Mouse (Mus musculus) adrenal gland, postnatal 10 days (tissue): ENCODE results near the gene Dhx16. TPM values are rescaled to one million over a fixed set of nuclear protein-coding genes. Genes with fewer than 3 reads are reported as not detected.
A peak's percentile ranks its signal among the peaks of the same experiment; 100 is the strongest.

Experiments used
- DNase-seq: peaks from one replicate; pipeline ENCODE4 v3.0.0; 2021; ENCODE audit warnings: mixed read lengths
- total RNA-seq, 2 experiments: library from RNA; stranded (reverse); gene quantifications; 2 replicates each; pipeline ENCODE4 v1.2.3; 2021

Dhx16 gene
- total RNA-seq, 2 experiments from 2014 or later, result 36.8 to 38.0 TPM

- peak; percentile 94 for DNase-seq
These were observed 17.4 kb downstream of the Dhx16 start, which contains the start of gene 2310061I04Rik for GRCm38 (mm10) chr17:35896781-35897643. TSS of gene 2310061I04Rik (minus strand) at chr17:35897431.

GRCm38 (mm10) chr17:35897644-35898573 is 18.3 kb downstream of the Dhx16 start:
- DNase-seq, result peak; percentile 25

- DNase-seq, result no peak
These were observed 21.0 kb downstream of the Dhx16 start for GRCm38 (mm10) chr17:35900636-35901035.

GRCm38 (mm10) chr17:35903343-35903991 is 23.8 kb downstream of the Dhx16 start:
- peak; percentile 61 for DNase-seq

GRCm38 (mm10) chr17:35903992-35904355 is 24.4 kb downstream of the Dhx16 start:
- no peak for DNase-seq

- DNase-seq, result no peak
These were observed 26.0 kb downstream of the Dhx16 start for GRCm38 (mm10) chr17:35905587-35905986.

GRCm38 (mm10) chr17:35907609-35908008 is 28.0 kb downstream of the Dhx16 start:
- no peak for DNase-seq

- DNase-seq, result no peak
These were observed 29.7 kb downstream of the Dhx16 start for GRCm38 (mm10) chr17:35909186-35909918.

- DNase-seq, result peak; percentile 98
These were observed 30.3 kb downstream of the Dhx16 start, which contains the start of gene Atat1 for GRCm38 (mm10) chr17:35909919-35910369. TSS of gene Atat1 (minus strand) at chr17:35910075.

- no peak for DNase-seq
These were observed 35.4 kb downstream of the Dhx16 start for GRCm38 (mm10) chr17:35914975-35915374.

- no peak for DNase-seq
These were observed 36.1 kb downstream of the Dhx16 start for GRCm38 (mm10) chr17:35915538-35916296.

- DNase-seq, result peak; percentile 98
These were observed 36.9 kb downstream of the Dhx16 start, which contains the start of the genes Mrps18b and Ppp1r10 for GRCm38 (mm10) chr17:35916297-35917142. TSS of gene Mrps18b (minus strand) at chr17:35916389. TSS of gene Ppp1r10 (plus strand) at chr17:35916434.

- peak; percentile 48 for DNase-seq
These were observed 37.5 kb downstream of the Dhx16 start for GRCm38 (mm10) chr17:35917143-35917462.

- peak; percentile 52 for DNase-seq
These were observed 38.0 kb downstream of the Dhx16 start for GRCm38 (mm10) chr17:35917463-35918251.

- DNase-seq, result peak; percentile 62
These were observed 38.8 kb downstream of the Dhx16 start for GRCm38 (mm10) chr17:35918276-35919059.

- DNase-seq, result peak; percentile 95
These were observed 39.6 kb downstream of the Dhx16 start for GRCm38 (mm10) chr17:35919060-35919715.

GRCm38 (mm10) chr17:35919864-35920301 is 40.3 kb downstream of the Dhx16 start:
- DNase-seq, result no peak
